Mouse (Mus musculus) thymus, postnatal 10 days (tissue): ENCODE measurements around the gene Zcrb1.

Experiments used
- DNase-seq, 2 experiments: peaks; one replicate each; pipeline ENCODE4 v3.0.0; 2021; ENCODE audit warnings: low spot score in 2 of 2

Gene Zcrb1

DNA sequence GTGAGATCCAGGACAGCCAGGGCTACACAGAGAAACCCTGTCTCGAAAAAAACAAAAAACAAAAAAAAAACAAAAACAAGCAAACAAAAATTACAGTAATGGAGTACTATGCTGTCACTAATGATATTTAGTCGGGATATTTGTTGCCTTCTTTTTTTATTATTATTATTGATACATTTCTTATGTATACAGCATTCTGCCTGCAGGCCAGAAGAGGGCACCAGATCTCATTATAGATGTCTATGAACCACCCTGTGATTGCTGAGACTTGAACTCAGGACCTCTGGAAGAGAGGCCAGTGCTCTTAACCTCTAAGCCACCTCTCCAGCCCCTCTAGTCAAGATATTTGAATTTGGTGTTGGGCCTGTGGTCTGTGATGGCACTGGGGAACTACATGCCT lies 26.3 kb downstream of the Zcrb1 start:
- DNase-seq, result no peak

DNA sequence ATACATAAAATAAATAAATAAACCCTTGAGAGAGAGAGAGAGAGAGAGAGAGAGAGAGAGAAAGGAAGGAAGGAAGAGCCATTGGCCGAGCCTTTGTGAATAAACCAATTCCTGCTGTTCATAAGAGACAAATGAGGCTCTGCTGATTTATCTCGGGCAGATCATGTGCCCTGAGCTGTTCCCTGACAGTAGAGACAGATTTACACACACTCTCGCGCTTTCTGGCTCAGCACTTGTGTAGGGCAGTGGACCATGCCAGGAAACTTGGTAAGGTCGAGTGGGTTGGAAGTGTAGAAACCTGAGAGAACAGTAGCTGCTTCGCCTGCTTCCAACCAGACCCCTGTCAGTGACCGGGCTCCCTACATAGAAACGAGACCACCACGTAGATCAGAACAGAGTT lies 29.6 kb downstream of the Zcrb1 start:
- no peak for DNase-seq

DNA sequence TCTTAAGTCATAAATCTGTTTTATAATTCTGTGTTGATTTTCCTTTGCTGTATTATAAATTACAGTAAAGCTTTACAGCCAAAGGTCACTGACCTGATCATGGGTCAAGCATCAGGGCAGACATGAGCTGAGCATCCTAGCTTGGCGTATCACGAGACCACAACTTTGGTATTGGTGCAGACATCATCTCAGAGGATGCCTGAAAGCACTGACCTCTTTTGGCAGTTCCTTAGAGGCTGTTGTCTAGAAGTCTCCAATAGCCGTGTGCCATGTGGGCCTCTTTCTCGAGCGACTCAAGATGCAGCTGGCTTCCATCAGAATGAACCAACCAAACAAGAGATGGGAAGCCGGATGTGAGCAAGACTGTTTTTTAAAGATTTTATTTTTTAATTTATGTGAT lies 32.6 kb downstream of the Zcrb1 start:
- no peak for DNase-seq

DNA sequence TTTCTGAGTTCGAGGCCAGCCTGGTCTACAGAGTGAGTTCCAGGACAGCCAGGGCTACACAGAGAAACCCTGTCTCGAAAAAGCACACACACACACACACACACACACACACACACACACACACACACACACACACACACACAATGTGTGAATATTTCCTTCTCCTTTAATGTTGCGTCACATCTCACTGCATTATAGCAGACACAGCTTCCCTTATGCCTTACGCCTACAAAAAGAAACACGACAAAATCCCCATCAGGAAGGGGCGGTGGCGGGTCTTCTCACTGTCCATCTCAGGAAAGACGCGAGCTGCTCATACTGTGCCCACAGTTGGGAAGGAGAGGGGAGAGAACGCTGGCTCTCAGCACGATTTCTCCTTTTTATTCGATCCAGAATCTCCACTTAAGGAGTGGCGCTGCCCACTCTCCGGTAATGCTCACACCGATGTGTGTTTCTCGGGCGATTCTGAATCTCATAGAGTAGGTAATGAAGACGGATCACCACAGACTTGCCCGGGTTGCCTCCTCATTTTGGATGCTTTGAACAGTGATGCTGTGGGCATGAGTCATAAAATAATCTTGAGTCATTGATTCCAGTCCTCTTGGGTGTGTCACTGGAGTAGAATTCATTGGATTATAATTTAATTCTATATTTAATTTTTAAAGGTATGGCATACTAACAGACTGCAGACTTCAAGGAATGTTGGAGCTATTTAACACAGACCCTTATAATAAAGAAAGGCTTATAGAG lies 39.6 kb downstream of the Zcrb1 start:
- no peak for DNase-seq

DNA sequence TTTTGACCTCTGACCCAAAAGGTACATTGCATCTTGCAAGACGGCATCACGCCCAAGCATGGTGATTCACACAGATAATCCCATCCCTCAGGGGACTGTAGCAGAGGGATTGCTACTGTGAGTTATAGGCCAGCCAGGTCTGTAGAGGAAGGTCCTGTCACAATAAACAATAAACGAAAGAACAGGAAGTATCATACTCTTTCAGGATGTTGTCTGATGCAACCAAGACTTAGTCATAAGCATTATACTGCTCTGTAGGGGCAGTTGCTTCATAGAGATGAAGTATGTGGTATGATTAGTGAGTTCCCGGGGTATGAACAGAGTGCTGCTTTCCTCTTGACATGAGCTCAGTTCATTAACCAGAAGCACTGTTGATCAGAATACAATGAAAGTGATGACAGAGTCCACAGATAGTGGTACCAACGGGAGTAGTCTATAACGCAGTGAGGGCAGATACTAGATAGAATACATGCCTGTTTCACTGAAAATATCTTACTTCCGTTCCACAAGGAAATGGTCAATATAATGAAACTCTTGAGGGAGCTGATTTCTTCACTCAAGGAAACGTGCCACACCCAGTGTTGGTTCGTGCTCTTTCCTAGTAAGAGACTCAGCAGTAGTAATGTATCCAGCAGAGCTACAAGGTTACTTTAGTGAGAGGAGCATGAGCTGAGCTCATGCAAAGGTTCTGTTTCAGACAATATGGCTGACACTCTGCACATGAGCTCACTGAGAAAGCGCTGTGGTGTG lies 57.3 kb downstream of the Zcrb1 start:
- DNase-seq, result no peak

DNA sequence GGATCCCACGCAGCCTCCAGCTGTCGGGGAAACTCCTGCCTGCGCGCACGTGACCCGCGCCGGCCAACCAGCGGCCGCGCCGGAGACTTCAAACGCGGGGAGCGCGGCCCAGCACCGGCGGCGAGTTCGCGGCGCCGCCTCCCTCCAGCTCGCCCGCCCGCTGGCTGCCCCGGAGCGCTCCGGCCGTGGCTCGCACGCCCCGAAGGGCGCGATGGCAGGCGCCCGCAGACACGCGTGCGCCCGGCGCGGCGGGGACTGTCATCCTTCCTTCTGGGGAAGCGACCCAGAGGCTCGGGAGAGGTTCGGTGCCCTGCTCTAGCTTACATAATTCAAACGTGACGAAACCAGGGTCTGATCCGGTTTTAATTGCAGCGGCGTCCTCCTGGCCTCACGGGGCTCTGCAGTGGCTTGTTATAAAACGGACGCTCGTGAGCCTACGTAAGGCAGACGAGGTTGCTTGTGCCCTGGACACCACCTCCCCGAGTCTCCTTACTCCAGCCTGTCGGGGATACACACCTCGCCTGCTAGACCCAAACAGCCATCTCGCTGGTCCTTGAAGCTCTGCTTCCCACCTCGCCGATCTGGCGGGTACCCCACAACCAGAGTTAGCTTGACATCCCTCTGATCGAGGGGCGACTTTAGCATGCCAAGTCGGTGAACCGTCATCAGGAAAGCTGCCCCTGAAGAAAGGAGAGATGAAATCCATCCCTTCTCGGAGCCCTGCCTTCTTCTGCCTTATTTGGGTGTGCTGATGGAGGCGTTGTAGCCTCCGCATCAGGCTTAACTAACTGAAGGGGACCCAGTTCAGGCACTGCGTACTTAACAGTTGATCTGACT lies 61.0 kb downstream of the Zcrb1 start, which contains the start of gene Yaf2:
TSS of gene Yaf2 (minus strand) at position 11 of the 837 bp plus-strand sequence.
- peak; percentile 78 to 84 for DNase-seq

DNA sequence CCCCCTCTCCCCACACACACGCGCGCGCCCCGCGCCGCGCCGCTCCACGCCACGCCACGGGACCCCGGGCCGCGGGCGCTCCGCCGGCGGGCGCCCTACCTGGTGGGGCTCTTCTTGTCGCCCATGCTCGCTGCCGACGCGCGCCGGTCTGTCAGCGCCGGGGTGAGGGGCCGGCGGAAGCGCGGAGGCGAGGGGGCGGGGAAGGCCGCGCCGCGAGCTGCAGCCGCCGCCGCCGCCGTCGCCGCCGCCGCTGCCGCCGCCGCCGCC lies 61.5 kb downstream of the Zcrb1 start:
- DNase-seq, result no peak
